Comparison of ENCODE assay signal across 7 mouse cellular contexts in genomic region chr5:33534345-33534744, GRCm38 (mm10).
DNase-seq lines count a peak whose midpoint lies in the region; ATAC-seq and TF ChIP-seq lines count a peak whose summit lies in the region.

No protein-coding gene starts in this region.

- H3K9ac ChIP-seq in embryonic facial prominence, embryonic 11.5 days (replicated peaks; ENCODE audit: low read length): no peak overlapping the region

- no peak for ATAC-seq in embryonic facial prominence, embryonic 11.5 days (replicated peaks; ENCODE audit: insufficient number of reproducible peaks, low FRiP score, low TSS enrichment, low read depth)
- peak; percentile 50 for ATAC-seq in inflammation-experienced regulatory T-cells, adult 6 months

- peaks cover 14% of the 10 kb centered on the region for H3K27me3 ChIP-seq in embryonic facial prominence, embryonic 11.5 days (ENCODE audit: control insufficient read depth, insufficient read depth, low read length)

- peaks cover 3% of the 10 kb centered on the region; the same call in 1 of the 2 replicates for H3K4me1 ChIP-seq in embryonic facial prominence, embryonic 11.5 days (ENCODE audit: control insufficient read depth, insufficient read depth, low read length)

- peak overlapping the region; percentile 22; the same call in 1 of the 2 replicates for H3K4me2 ChIP-seq in embryonic facial prominence, embryonic 11.5 days (ENCODE audit: low read depth, low read length)

- no peaks in the 10 kb centered on the region for H3K9me3 ChIP-seq in embryonic facial prominence, embryonic 11.5 days (replicated peaks; ENCODE audit: control insufficient read depth, low read length)

- DNase-seq in left cerebral cortex, adult 2 months (ENCODE audit: extremely low spot score in 1 of 2, low spot score in 2 of 2): peak; percentile 22 to 36
- DNase-seq in left cerebral cortex, postnatal 10 days (ENCODE audit: extremely low spot score in 1 of 2, low spot score in 2 of 2): no peak
- DNase-seq in embryonic facial prominence, embryonic 11.5 days (ENCODE audit: low spot score): no peak
- DNase-seq in right cerebral cortex, postnatal 10 days (ENCODE audit: low spot score in 2 of 2): peak; percentile 31 to 38
- no peak for DNase-seq in lung, adult 18-20 months
- no peak for DNase-seq in spleen, postnatal 10 days (ENCODE audit: low spot score in 2 of 2)

- no peak for TF ChIP-seq CTCF in left cerebral cortex, adult 2 months (IDR thresholded peaks at IDR 0.05)

- no peak overlapping the region for H3K27ac ChIP-seq in left cerebral cortex, adult 2 months
- H3K27ac ChIP-seq in embryonic facial prominence, embryonic 11.5 days (replicated peaks; ENCODE audit: low read depth, low read length): no peak overlapping the region

- no peaks in the 10 kb centered on the region for H3K36me3 ChIP-seq in embryonic facial prominence, embryonic 11.5 days (replicated peaks; ENCODE audit: control insufficient read depth, insufficient read depth, low read depth, low read length)

- H3K4me3 ChIP-seq in left cerebral cortex, adult 2 months: no peak overlapping the region
- no peak overlapping the region for H3K4me3 ChIP-seq in embryonic facial prominence, embryonic 11.5 days (ENCODE audit: low read depth, low read length)

- 4% methylated on average over 13 of the region's 13 CpGs for WGBS in embryonic facial prominence, embryonic 11.5 days

- intact Hi-C loops in left cerebral cortex, adult 2 months (cut with DNase I): no loop called here
- intact Hi-C loops in left cerebral cortex, postnatal 10 days (cut with DNase I): no loop called here

Comparison
In these comparisons a context has a peak if more than half of its experiments do, and no peak if none do; other contexts are left out.
1. DNase-seq: peak in left cerebral cortex, adult 2 months (2 of 2) and right cerebral cortex, postnatal 10 days (2 of 2); none in left cerebral cortex, postnatal 10 days (0 of 2), embryonic facial prominence, embryonic 11.5 days (single experiment), lung, adult 18-20 months (0 of 2) and spleen, postnatal 10 days (0 of 2).